Mouse (Mus musculus) E14TG2a.4 (cell line): ENCODE data around the gene Map4k4.

ENCODE experiments used
- CTCF ChIP-seq: conservative IDR thresholded peaks from 2 replicates; pipeline ENCODE4 v1.5.1; 2014; ENCODE audit warnings: low read length
- NANOG ChIP-seq: IDR thresholded peaks from 2 replicates; pipeline ENCODE4 v1.6.1; 2014; ENCODE audit warnings: borderline replicate concordance, low read length, mixed read lengths
- POU5F1 ChIP-seq: IDR thresholded peaks from 2 replicates; pipeline ENCODE4 v1.6.1; 2014; ENCODE audit warnings: low read length, borderline replicate concordance

DNA sequence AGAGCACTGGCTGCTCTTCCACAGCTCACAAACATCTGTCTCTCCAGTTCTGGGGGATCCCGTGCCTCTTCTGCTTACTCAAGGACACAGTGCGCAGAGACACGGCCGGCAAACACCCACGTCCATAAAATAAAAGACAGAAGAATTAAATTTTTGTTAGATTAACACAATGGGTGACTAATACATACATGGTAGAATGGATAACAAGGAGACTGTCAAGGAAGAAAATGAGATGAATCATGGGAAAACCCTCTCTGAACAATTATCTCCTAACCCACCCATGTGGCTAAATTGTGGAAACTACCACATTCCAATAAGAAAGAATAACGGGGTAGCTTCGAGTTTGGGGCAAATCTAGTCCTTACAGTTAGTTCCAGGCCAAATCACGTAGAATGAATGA, 11.3 kb upstream of the Map4k4 start:
- TF ChIP-seq NANOG (no peak), POU5F1 (no peak), CTCF (no peak)
